Mouse (Mus musculus) intestine, postnatal 0 days (tissue): ENCODE measurements around the gene Cfap73. TPM values are rescaled to one million over a fixed set of nuclear protein-coding genes. Genes with fewer than 3 reads are reported as not detected.

Experiments
- ATAC-seq: fragments of 200-750 bp; cut with Nextera tagmentation; 2 replicates; pipeline ENCODE4 v1.8.0; 2017; ENCODE audit warnings: mild to moderate bottlenecking, moderate TSS enrichment, moderate library complexity
- H3K27ac ChIP-seq: fragments of 300-500 bp; sonication (generic); 2 replicates; pipeline ENCODE4 v1.5.1; 2014; ENCODE audit warnings: mild to moderate bottlenecking, low read depth, low read length, moderate library complexity
- H3K27me3 ChIP-seq: fragments of 300-500 bp; sonication (generic); replicated peaks from 2 replicates; pipeline ENCODE4 v1.6.1; 2014; ENCODE audit warnings: low read length, mixed read lengths; ENCODE audit not compliant: control insufficient read depth, insufficient read depth
- H3K36me3 ChIP-seq: fragments of 300-500 bp; sonication (generic); 2 replicates; pipeline ENCODE4 v1.6.1; 2014; ENCODE audit warnings: mild to moderate bottlenecking, moderate library complexity; ENCODE audit not compliant: control insufficient read depth, insufficient read depth
- H3K4me1 ChIP-seq: fragments of 300-500 bp; sonication (generic); replicated peaks from 2 replicates; pipeline ENCODE4 v1.6.1; 2014; ENCODE audit warnings: antibody characterized with exemption, low read length, mixed read lengths; ENCODE audit not compliant: control insufficient read depth, insufficient read depth
- H3K4me2 ChIP-seq: fragments of 300-500 bp; sonication (generic); replicated peaks from 2 replicates; pipeline ENCODE4 v1.6.1; 2014; ENCODE audit warnings: low read depth, mild to moderate bottlenecking, moderate library complexity
- H3K4me3 ChIP-seq: fragments of 300-500 bp; sonication (generic); 2 replicates; pipeline ENCODE4 v1.5.1; 2014; ENCODE audit warnings: low read depth, low read length
- H3K9ac ChIP-seq: fragments of 300-500 bp; sonication (generic); 2 replicates; pipeline ENCODE4 v1.6.1; 2014; ENCODE audit warnings: mild to moderate bottlenecking, low read depth, low read length
- H3K9me3 ChIP-seq: fragments of 300-500 bp; sonication (generic); 2 replicates; pipeline ENCODE4 v1.6.1; 2016; ENCODE audit warnings: mixed run types; ENCODE audit not compliant: control insufficient read depth
- CTCF ChIP-seq: sonication (generic); IDR thresholded peaks from 2 replicates; pipeline ENCODE4 v1.5.1; 2016; ENCODE audit warnings: low read depth, mild to moderate bottlenecking, control low read depth, antibody characterized with exemption, moderate library complexity
- WGBS: fragments of 180-500 bp; shearing (Covaris S2); extraction: QIAGEN DNeasy Blood & Tissue Kit; methylation state at CpG from one replicate; pipeline ENCODE4 v1.1.7; 2014; 5-methylcytosine and 5-hydroxymethylcytosine counted together
- polyA plus RNA-seq: library from polyadenylated mRNA; unstranded; fragments of >200 nt; fragmentation: Nextera tagmentation; extraction: Ambion mirVana; gene quantifications from 2 replicates; pipeline ENCODE4 v1.2.1, GENCODE M21; 2015

Cfap73 gene
- polyA plus RNA-seq, 1 experiment from 2014 or later: not detected

- no peaks in the 10 kb centered on the region for H3K9me3 ChIP-seq
- H3K27ac ChIP-seq: no peak overlapping the region
- no peak overlapping the region for H3K4me2 ChIP-seq
- no peak overlapping the region for H3K9ac ChIP-seq
- H3K27me3 ChIP-seq: no peaks in the 10 kb centered on the region
- WGBS: 82% methylated on average over 6 of the region's 6 CpGs
- H3K4me1 ChIP-seq: no peaks in the 10 kb centered on the region
- ATAC-seq: no peak
- no peak for TF ChIP-seq CTCF
- no peaks in the 10 kb centered on the region for H3K36me3 ChIP-seq
- no peak overlapping the region for H3K4me3 ChIP-seq
Observed at GRCm38 (mm10) chr5:120599625-120600024, 34.4 kb downstream of the Cfap73 start.

- no peaks in the 10 kb centered on the region for H3K4me1 ChIP-seq
Observed at GRCm38 (mm10) chr5:120594485-120594884, 39.5 kb downstream of the Cfap73 start.

GRCm38 (mm10) chr5:120592141-120592540 lies 41.9 kb downstream of the Cfap73 start:
- no peaks in the 10 kb centered on the region for H3K9me3 ChIP-seq
- no peak for ATAC-seq
- H3K36me3 ChIP-seq: no peaks in the 10 kb centered on the region
- WGBS: 74% methylated on average over 7 of the region's 7 CpGs
- no peak overlapping the region for H3K4me3 ChIP-seq
- 0 out of 2 replicates have a peak, but pooled peaks cover 4% of the 10 kb centered on the region for H3K4me1 ChIP-seq
- TF ChIP-seq CTCF: peak; percentile 58
- no peak overlapping the region for H3K9ac ChIP-seq
- H3K27me3 ChIP-seq: no peaks in the 10 kb centered on the region
- H3K27ac ChIP-seq: no peak overlapping the region
- no peak overlapping the region for H3K4me2 ChIP-seq

More at GRCm38 (mm10) chr5:120594485-120594884, 39.5 kb downstream of the Cfap73 start:
- 88% methylated on average over 6 of the region's 6 CpGs for WGBS
- no peak for TF ChIP-seq CTCF
- H3K27ac ChIP-seq: no peak overlapping the region
- no peak for ATAC-seq
- no peak overlapping the region for H3K4me2 ChIP-seq
- no peak overlapping the region for H3K9ac ChIP-seq
- H3K27me3 ChIP-seq: no peaks in the 10 kb centered on the region
- no peaks in the 10 kb centered on the region for H3K9me3 ChIP-seq
- H3K4me3 ChIP-seq: no peak overlapping the region
- H3K36me3 ChIP-seq: no peaks in the 10 kb centered on the region

- no peak overlapping the region for H3K4me2 ChIP-seq
- no peak overlapping the region for H3K4me3 ChIP-seq
- peaks cover 8% of the 10 kb centered on the region for H3K4me1 ChIP-seq
- H3K27me3 ChIP-seq: no peaks in the 10 kb centered on the region
- no peaks in the 10 kb centered on the region for H3K9me3 ChIP-seq
- peak; percentile 76 for TF ChIP-seq CTCF
- H3K27ac ChIP-seq: no peak overlapping the region
- no peak for ATAC-seq
- no peak overlapping the region for H3K9ac ChIP-seq
- 66% methylated on average over 16 of the region's 16 CpGs for WGBS
- H3K36me3 ChIP-seq: no peaks in the 10 kb centered on the region
Observed at GRCm38 (mm10) chr5:120590356-120591010, 43.6 kb downstream of the Cfap73 start.

- TF ChIP-seq CTCF: peak; percentile 42; the same call in 1 of the 2 replicates
- H3K4me2 ChIP-seq: peak within 1 kb of the TSS; percentile 91
- peak within 1 kb of the TSS; percentile 71 for H3K9ac ChIP-seq
- H3K9me3 ChIP-seq: no peaks in the 10 kb centered on the region
- WGBS: under 1% methylated on average over 35 of the region's 35 CpGs
- H3K4me3 ChIP-seq: peak within 1 kb of the TSS; percentile 84
- H3K27ac ChIP-seq: peak within 1 kb of the TSS; percentile 88
- peaks cover 8% of the 10 kb centered on the region; the same call in 1 of the 2 replicates for H3K36me3 ChIP-seq
- ATAC-seq: peak; percentile 94
- H3K27me3 ChIP-seq: no peaks in the 10 kb centered on the region
- H3K4me1 ChIP-seq: peaks cover 9% of the 10 kb centered on the region
Observed at GRCm38 (mm10) chr5:120588569-120589094, 45.4 kb downstream of the Cfap73 start, which contains the start of the genes Tpcn1 and Iqcd. TSS of gene Tpcn1 (minus strand) at chr5:120588673. TSS of gene Iqcd (plus strand) at chr5:120589016.

GRCm38 (mm10) chr5:120587940-120588568 lies 46.0 kb downstream of the Cfap73 start:
- H3K9me3 ChIP-seq: no peaks in the 10 kb centered on the region
- TF ChIP-seq CTCF: no peak
- ATAC-seq: no peak
- peak overlapping the region; percentile 88 for H3K27ac ChIP-seq
- WGBS: 1% methylated on average over 29 of the region's 29 CpGs
- H3K4me3 ChIP-seq: peak overlapping the region; percentile 84
- H3K27me3 ChIP-seq: no peaks in the 10 kb centered on the region
- peaks cover 14% of the 10 kb centered on the region; the same call in 1 of the 2 replicates for H3K36me3 ChIP-seq
- H3K9ac ChIP-seq: peak overlapping the region; percentile 71
- peak overlapping the region; percentile 91 for H3K4me2 ChIP-seq
- H3K4me1 ChIP-seq: peaks cover 9% of the 10 kb centered on the region
